Mouse (Mus musculus): Measurements from ENCODE around the gene Sod3. TPM values are rescaled to one million over a fixed set of nuclear protein-coding genes. Genes with fewer than 3 reads are reported as not detected.

Gene Sod3
- polyA plus RNA-seq, 1 experiment from 2014 or later = 9.2 TPM

- Histone ChIP-seq H3K36me3 (ENCODE audit: control insufficient read depth, insufficient read depth) (no peaks in the 10 kb centered on the region), H3K9ac (ENCODE audit: low read depth, low read length) (no peak overlapping the region), H3K4me1 (ENCODE audit: control insufficient read depth, low read depth, low read length) (no peaks in the 10 kb centered on the region), H3K9me3 (replicated peaks; ENCODE audit: control insufficient read depth, low read length) (no peaks in the 10 kb centered on the region), H3K4me3 (ENCODE audit: low read depth, low read length) (no peak overlapping the region), H3K27me3 (ENCODE audit: control insufficient read depth, insufficient read depth, low read depth, low read length) (no peaks in the 10 kb centered on the region; the same call in 1 of the 2 replicates), H3K27ac (ENCODE audit: low read length) (no peak overlapping the region), H3K4me2 (ENCODE audit: low read depth, low read length) (no peak overlapping the region)
- no peak for ATAC-seq (ENCODE audit: low read depth)
- WGBS (ENCODE audit: insufficient replicate concordance) = 34% methylated on average over 2 of the region's 2 CpGs
Measured at GRCm38 (mm10) chr5:52366661-52367060, 3.1 kb downstream of the Sod3 start.

DNA sequence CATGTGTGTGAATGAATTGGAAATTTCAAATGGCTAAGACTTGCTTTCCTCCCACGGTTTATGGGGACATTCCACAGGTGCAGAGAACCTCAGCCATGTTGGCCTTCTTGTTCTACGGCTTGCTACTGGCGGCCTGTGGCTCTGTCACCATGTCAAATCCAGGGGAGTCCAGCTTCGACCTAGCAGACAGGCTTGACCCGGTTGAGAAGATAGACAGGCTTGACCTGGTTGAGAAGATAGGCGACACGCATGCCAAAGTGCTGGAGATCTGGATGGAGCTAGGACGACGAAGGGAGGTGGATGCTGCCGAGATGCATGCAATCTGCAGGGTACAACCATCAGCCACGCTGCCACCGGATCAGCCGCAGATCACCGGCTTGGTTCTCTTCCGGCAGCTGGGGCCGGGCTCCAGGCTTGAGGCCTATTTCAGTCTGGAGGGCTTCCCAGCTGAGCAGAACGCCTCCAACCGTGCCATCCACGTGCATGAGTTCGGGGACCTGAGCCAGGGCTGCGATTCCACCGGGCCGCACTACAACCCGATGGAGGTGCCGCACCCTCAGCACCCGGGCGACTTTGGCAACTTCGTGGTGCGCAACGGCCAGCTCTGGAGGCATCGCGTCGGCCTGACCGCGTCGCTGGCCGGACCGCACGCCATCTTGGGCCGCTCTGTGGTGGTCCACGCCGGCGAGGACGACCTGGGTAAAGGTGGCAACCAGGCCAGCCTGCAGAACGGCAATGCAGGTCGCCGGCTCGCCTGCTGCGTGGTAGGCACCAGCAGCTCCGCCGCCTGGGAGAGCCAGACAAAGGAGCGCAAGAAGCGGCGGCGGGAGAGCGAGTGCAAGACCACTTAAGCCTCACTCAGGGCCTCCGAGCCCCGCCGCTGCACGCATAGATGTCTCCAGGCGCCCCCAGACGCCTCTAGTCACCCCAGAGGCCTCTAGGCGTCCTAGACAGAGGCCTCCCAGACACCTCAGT lies 4.6 kb downstream of the Sod3 start:
- no peaks in the 10 kb centered on the region for H3K9me3 ChIP-seq (replicated peaks; ENCODE audit: control insufficient read depth, low read length)
- WGBS (ENCODE audit: insufficient replicate concordance) = 46% methylated on average over 63 of the region's 63 CpGs
- H3K4me2 ChIP-seq (ENCODE audit: low read depth, low read length) = no peak overlapping the region
- H3K27ac ChIP-seq (ENCODE audit: low read length) = no peak overlapping the region
- no peaks in the 10 kb centered on the region for H3K36me3 ChIP-seq (ENCODE audit: control insufficient read depth, insufficient read depth)
- H3K4me1 ChIP-seq (ENCODE audit: control insufficient read depth, low read depth, low read length) = no peaks in the 10 kb centered on the region
- ATAC-seq (ENCODE audit: low read depth) = no peak
- H3K4me3 ChIP-seq (ENCODE audit: low read depth, low read length) = no peak overlapping the region
- H3K9ac ChIP-seq (ENCODE audit: low read depth, low read length) = no peak overlapping the region
- H3K27me3 ChIP-seq (ENCODE audit: control insufficient read depth, insufficient read depth, low read depth, low read length) = no peaks in the 10 kb centered on the region; the same call in 1 of the 2 replicates

DNA sequence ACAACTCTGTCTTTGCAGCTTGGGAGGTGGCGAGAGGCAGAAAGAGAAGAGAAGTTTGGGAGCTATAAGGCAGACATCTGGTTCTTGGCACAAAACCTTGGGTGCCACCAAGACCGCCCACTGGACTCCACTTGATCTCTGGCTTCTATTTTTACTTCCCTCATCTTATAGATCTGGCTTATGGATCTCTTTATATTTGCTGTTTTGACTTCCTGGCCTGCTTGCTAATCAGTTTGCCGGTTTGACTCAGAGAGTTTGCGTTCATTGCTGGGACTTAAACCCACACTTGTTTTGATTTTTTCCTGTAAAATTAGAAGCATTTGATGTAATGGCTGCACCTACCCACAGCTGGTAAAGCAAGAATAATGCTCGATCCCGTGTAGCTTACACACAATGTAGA lies 7.3 kb downstream of the Sod3 start:
- Histone ChIP-seq H3K36me3 (ENCODE audit: control insufficient read depth, insufficient read depth) (no peaks in the 10 kb centered on the region), H3K4me2 (ENCODE audit: low read depth, low read length) (no peak overlapping the region), H3K27ac (ENCODE audit: low read length) (no peak overlapping the region), H3K9ac (ENCODE audit: low read depth, low read length) (no peak overlapping the region), H3K27me3 (ENCODE audit: control insufficient read depth, insufficient read depth, low read depth, low read length) (no peaks in the 10 kb centered on the region; the same call in 1 of the 2 replicates), H3K4me3 (ENCODE audit: low read depth, low read length) (no peak overlapping the region), H3K9me3 (replicated peaks; ENCODE audit: control insufficient read depth, low read length) (no peaks in the 10 kb centered on the region), H3K4me1 (ENCODE audit: control insufficient read depth, low read depth, low read length) (no peaks in the 10 kb centered on the region)
- WGBS (ENCODE audit: insufficient replicate concordance) = 67% methylated on average over 6 of the region's 6 CpGs
- no peak for ATAC-seq (ENCODE audit: low read depth)

GRCm38 (mm10) chr5:52375847-52376246 lies 12.3 kb downstream of the Sod3 start:
- Histone ChIP-seq H3K9me3 (replicated peaks; ENCODE audit: control insufficient read depth, low read length) (no peaks in the 10 kb centered on the region), H3K4me3 (ENCODE audit: low read depth, low read length) (no peak overlapping the region), H3K27ac (ENCODE audit: low read length) (no peak overlapping the region), H3K9ac (ENCODE audit: low read depth, low read length) (no peak overlapping the region), H3K27me3 (ENCODE audit: control insufficient read depth, insufficient read depth, low read depth, low read length) (no peaks in the 10 kb centered on the region), H3K4me2 (ENCODE audit: low read depth, low read length) (no peak overlapping the region), H3K36me3 (ENCODE audit: control insufficient read depth, insufficient read depth) (no peaks in the 10 kb centered on the region), H3K4me1 (ENCODE audit: control insufficient read depth, low read depth, low read length) (no peaks in the 10 kb centered on the region)
- no peak for ATAC-seq (ENCODE audit: low read depth)
- WGBS (ENCODE audit: insufficient replicate concordance) = 67% methylated on average over 9 of the region's 9 CpGs

GRCm38 (mm10) chr5:52382837-52383236 lies 19.2 kb downstream of the Sod3 start:
- Histone ChIP-seq H3K9ac (ENCODE audit: low read depth, low read length) (no peak overlapping the region), H3K9me3 (replicated peaks; ENCODE audit: control insufficient read depth, low read length) (no peaks in the 10 kb centered on the region), H3K27me3 (ENCODE audit: control insufficient read depth, insufficient read depth, low read depth, low read length) (no peaks in the 10 kb centered on the region), H3K4me1 (ENCODE audit: control insufficient read depth, low read depth, low read length) (no peaks in the 10 kb centered on the region), H3K27ac (ENCODE audit: low read length) (no peak overlapping the region), H3K4me2 (ENCODE audit: low read depth, low read length) (no peak overlapping the region), H3K4me3 (ENCODE audit: low read depth, low read length) (no peak overlapping the region), H3K36me3 (ENCODE audit: control insufficient read depth, insufficient read depth) (no peaks in the 10 kb centered on the region)
- WGBS (ENCODE audit: insufficient replicate concordance) = 67% methylated on average over 8 of the region's 8 CpGs
- ATAC-seq (ENCODE audit: low read depth) = no peak

GRCm38 (mm10) chr5:52383748-52384147 lies 20.2 kb downstream of the Sod3 start:
- Histone ChIP-seq H3K9ac (ENCODE audit: low read depth, low read length) (no peak overlapping the region), H3K4me3 (ENCODE audit: low read depth, low read length) (no peak overlapping the region), H3K27ac (ENCODE audit: low read length) (no peak overlapping the region), H3K27me3 (ENCODE audit: control insufficient read depth, insufficient read depth, low read depth, low read length) (no peaks in the 10 kb centered on the region), H3K4me2 (ENCODE audit: low read depth, low read length) (no peak overlapping the region), H3K36me3 (ENCODE audit: control insufficient read depth, insufficient read depth) (no peaks in the 10 kb centered on the region), H3K4me1 (ENCODE audit: control insufficient read depth, low read depth, low read length) (no peaks in the 10 kb centered on the region), H3K9me3 (replicated peaks; ENCODE audit: control insufficient read depth, low read length) (no peaks in the 10 kb centered on the region)
- WGBS (ENCODE audit: insufficient replicate concordance) = 77% methylated on average over 5 of the region's 5 CpGs
- no peak for ATAC-seq (ENCODE audit: low read depth)

- 56% methylated on average over 2 of the region's 2 CpGs for WGBS (ENCODE audit: insufficient replicate concordance)
- no peak overlapping the region for H3K27ac ChIP-seq (ENCODE audit: low read length)
- no peak overlapping the region for H3K4me3 ChIP-seq (ENCODE audit: low read depth, low read length)
- H3K27me3 ChIP-seq (ENCODE audit: control insufficient read depth, insufficient read depth, low read depth, low read length) = no peaks in the 10 kb centered on the region
- no peak for ATAC-seq (ENCODE audit: low read depth)
- no peaks in the 10 kb centered on the region for H3K9me3 ChIP-seq (replicated peaks; ENCODE audit: control insufficient read depth, low read length)
- H3K4me1 ChIP-seq (ENCODE audit: control insufficient read depth, low read depth, low read length) = no peaks in the 10 kb centered on the region
- H3K4me2 ChIP-seq (ENCODE audit: low read depth, low read length) = no peak overlapping the region
- no peak overlapping the region for H3K9ac ChIP-seq (ENCODE audit: low read depth, low read length)
- H3K36me3 ChIP-seq (ENCODE audit: control insufficient read depth, insufficient read depth) = no peaks in the 10 kb centered on the region
Measured at GRCm38 (mm10) chr5:52386016-52386415, 22.4 kb downstream of the Sod3 start.

DNA sequence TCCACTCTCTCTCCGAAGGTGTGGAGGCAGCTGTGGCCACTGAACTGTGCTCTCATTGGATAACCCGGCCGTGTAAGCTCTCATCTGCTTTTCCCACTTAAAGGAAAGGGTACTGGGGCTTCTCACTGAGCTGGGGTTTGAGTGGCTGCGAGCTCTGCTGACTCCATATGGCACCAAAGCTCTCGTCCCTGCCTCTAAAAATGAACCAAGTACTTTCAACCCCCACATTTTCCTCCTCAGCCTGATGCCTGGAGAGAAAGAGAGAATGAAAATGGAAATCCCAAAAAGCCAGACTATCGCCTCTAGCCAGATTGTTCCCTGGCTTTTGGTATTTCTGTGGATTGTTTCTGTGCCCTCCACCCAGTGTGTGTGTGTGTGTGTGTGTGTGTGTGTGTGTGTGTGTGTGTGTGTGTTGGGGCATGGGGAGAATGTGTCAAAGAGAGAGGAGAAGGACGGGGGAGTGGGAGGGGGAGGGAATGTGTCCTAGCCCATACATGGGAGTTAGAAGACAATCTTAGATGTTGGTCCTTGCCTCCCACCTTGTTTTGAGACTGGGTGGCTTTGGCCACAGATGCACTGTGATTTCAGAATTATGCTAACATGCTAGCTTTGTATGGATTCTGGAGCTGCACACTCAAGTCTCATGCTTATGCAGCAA lies 24.6 kb downstream of the Sod3 start:
- H3K27me3 ChIP-seq (ENCODE audit: control insufficient read depth, insufficient read depth, low read depth, low read length) = no peaks in the 10 kb centered on the region
- ATAC-seq (ENCODE audit: low read depth) = no peak
- H3K27ac ChIP-seq (ENCODE audit: low read length) = no peak overlapping the region
- H3K36me3 ChIP-seq (ENCODE audit: control insufficient read depth, insufficient read depth) = no peaks in the 10 kb centered on the region
- H3K9ac ChIP-seq (ENCODE audit: low read depth, low read length) = no peak overlapping the region
- no peak overlapping the region for H3K4me2 ChIP-seq (ENCODE audit: low read depth, low read length)
- H3K9me3 ChIP-seq (replicated peaks; ENCODE audit: control insufficient read depth, low read length) = no peaks in the 10 kb centered on the region
- 54% methylated on average over 7 of the region's 7 CpGs for WGBS (ENCODE audit: insufficient replicate concordance)
- no peaks in the 10 kb centered on the region for H3K4me1 ChIP-seq (ENCODE audit: control insufficient read depth, low read depth, low read length)
- H3K4me3 ChIP-seq (ENCODE audit: low read depth, low read length) = no peak overlapping the region

GRCm38 (mm10) chr5:52390381-52390780 lies 26.8 kb downstream of the Sod3 start:
- no peak for ATAC-seq (ENCODE audit: low read depth)
- WGBS (ENCODE audit: insufficient replicate concordance) = 50% methylated on average over 6 of the region's 6 CpGs

More at GRCm38 (mm10) chr5:52390381-52390780, 26.8 kb downstream of the Sod3 start:
- H3K9ac ChIP-seq (ENCODE audit: low read depth, low read length) = no peak overlapping the region
- no peaks in the 10 kb centered on the region for H3K4me1 ChIP-seq (ENCODE audit: control insufficient read depth, low read depth, low read length)
- H3K4me2 ChIP-seq (ENCODE audit: low read depth, low read length) = no peak overlapping the region
- H3K4me3 ChIP-seq (ENCODE audit: low read depth, low read length) = no peak overlapping the region
- no peak overlapping the region for H3K27ac ChIP-seq (ENCODE audit: low read length)
- H3K9me3 ChIP-seq (replicated peaks; ENCODE audit: control insufficient read depth, low read length) = no peaks in the 10 kb centered on the region
- no peaks in the 10 kb centered on the region for H3K27me3 ChIP-seq (ENCODE audit: control insufficient read depth, insufficient read depth, low read depth, low read length)
- H3K36me3 ChIP-seq (ENCODE audit: control insufficient read depth, insufficient read depth) = no peaks in the 10 kb centered on the region

Data from liver, embryonic 16.5 days (tissue).